Mouse (Mus musculus) hematopoietic multipotent progenitor cell, adult 10-12 weeks (in vitro differentiated cells): ENCODE measurements around the gene Gldn. TPM values are rescaled to one million over a fixed set of nuclear protein-coding genes. Genes with fewer than 3 reads are reported as not detected.

Experiments
- polyA plus RNA-seq: library from polyadenylated mRNA; stranded (reverse); fragments of >175 nt; gene quantifications from 2 replicates; pipeline ENCODE4 v1.2.3, GENCODE M21; 2012; ENCODE audit warnings: low replicate concordance

The Gldn gene
- not detected in 2 replicates for polyA plus RNA-seq

GRCm38 (mm10) chr9:54286331-54286987 lies at the start of gene Gldn:
Gene Gldn, plus strand, starts transcription at chr9:54286486.

GRCm38 (mm10) chr9:54268010-54268409 lies 18.3 kb upstream of the Gldn start, which contains the start of gene Cyp19a1:
Gene Cyp19a1, minus strand, starts transcription at chr9:54268110.

Other genes starting within 250 kb of the Gldn start
- not detected in 2 replicates for gene Tnfaip8l3, start 218.1 kb upstream of the Gldn start, polyA plus RNA-seq
- 0.11 TPM in 1 of 2 replicates, not detected in the other for gene Cyp19a1, start 18.4 kb upstream of the Gldn start, polyA plus RNA-seq
- 1.4 and 2.7 TPM in 2 replicates for gene Dmxl2, start 215.1 kb downstream of the Gldn start, polyA plus RNA-seq